Comparison of ENCODE assay signal across 9 mouse cellular contexts in genomic region chr3:51417135-51417458, GRCm38 (mm10). TPM values are rescaled to one million over a fixed set of nuclear protein-coding genes. Genes with fewer than 3 reads are reported as not detected.
A peak's percentile ranks its signal among the peaks of the same experiment; 100 is the strongest.
DNase-seq lines count a peak whose midpoint lies in the region; ATAC-seq and TF ChIP-seq lines count a peak whose summit lies in the region.
"Had no signal": no experiment of that assay in that cellular context is flagged by ENCODE, and none has a peak within 500 bp of the region (broad histone marks: within the 10 kb centered on the region; RNA-seq: fewer than 3 reads in every experiment).

No protein-coding gene starts in this region.

- DNase-seq in kidney, postnatal 10 days, result no peak
- no peak for DNase-seq in embryonic facial prominence, embryonic 11.5 days (ENCODE audit: low spot score)
- no peak for DNase-seq in embryo, embryonic 9.5 days (ENCODE audit: extremely low spot score)
- no peak for DNase-seq in embryo, embryonic 11 days
- no peak for DNase-seq in embryo, embryonic 10.5 days (ENCODE audit: low spot score)
- DNase-seq: spleen, adult 18-20 months had no signal

- H3K27me3 ChIP-seq in kidney, embryonic 16.5 days (ENCODE audit: insufficient read depth, low read length), result no peaks in the 10 kb centered on the region
- no peaks in the 10 kb centered on the region for H3K27me3 ChIP-seq in embryonic facial prominence, embryonic 11.5 days (ENCODE audit: control insufficient read depth, insufficient read depth, low read length)
- H3K27me3 ChIP-seq in myocyte (ENCODE audit: control insufficient read depth, insufficient read depth, insufficient read length), result no peaks in the 10 kb centered on the region

- 10% methylated on average over 8 of the region's 8 CpGs for WGBS in kidney, embryonic 16.5 days
- WGBS in embryonic facial prominence, embryonic 11.5 days, result 10% methylated on average over 8 of the region's 8 CpGs

- H3K79me2 ChIP-seq in myocyte (ENCODE audit: control insufficient read depth, insufficient read depth), result peaks cover 55% of the 10 kb centered on the region

- H3K9ac ChIP-seq in kidney, embryonic 16.5 days (replicated peaks; ENCODE audit: low read length), result peak overlapping the region; percentile 97
- peak overlapping the region; percentile 99 for H3K9ac ChIP-seq in embryonic facial prominence, embryonic 11.5 days (replicated peaks; ENCODE audit: low read length)

- H3K27ac ChIP-seq in kidney, embryonic 16.5 days (ENCODE audit: low read length), result peak overlapping the region; percentile 94
- H3K27ac ChIP-seq in embryonic facial prominence, embryonic 11.5 days (replicated peaks; ENCODE audit: low read depth, low read length), result 0 out of 2 replicates have a peak overlapping the region, but pooled peaks have one; percentile 86

- peak overlapping the region; percentile 82 for H3K4me2 ChIP-seq in kidney, embryonic 16.5 days (replicated peaks; ENCODE audit: low read depth, low read length)
- H3K4me2 ChIP-seq in embryonic facial prominence, embryonic 11.5 days (ENCODE audit: low read depth, low read length), result peak overlapping the region; percentile 64
- peak overlapping the region; percentile 67 for H3K4me2 ChIP-seq in myocyte (ENCODE audit: low read depth)

- peaks cover 35% of the 10 kb centered on the region for H3K4me1 ChIP-seq in kidney, embryonic 16.5 days (ENCODE audit: insufficient read depth, low read length)
- no peaks in the 10 kb centered on the region for H3K4me1 ChIP-seq in embryonic facial prominence, embryonic 11.5 days (ENCODE audit: control insufficient read depth, insufficient read depth, low read length)

- no peak for TF ChIP-seq POLR2A in myocyte (IDR thresholded peaks at IDR 0.05; ENCODE audit: insufficient read length, low read depth)

- no peaks in the 10 kb centered on the region for H3K9me3 ChIP-seq in kidney, embryonic 16.5 days (ENCODE audit: low read length)
- H3K9me3 ChIP-seq in embryonic facial prominence, embryonic 11.5 days (replicated peaks; ENCODE audit: control insufficient read depth, low read length), result no peaks in the 10 kb centered on the region

- peak overlapping the region; percentile 89 for H3ac ChIP-seq in myocyte (ENCODE audit: control insufficient read depth, insufficient read length)

- no peak for ATAC-seq in kidney, embryonic 16.5 days (ENCODE audit: low FRiP score, low TSS enrichment)
- no peak for ATAC-seq in embryonic facial prominence, embryonic 11.5 days (replicated peaks; ENCODE audit: insufficient number of reproducible peaks, low FRiP score, low TSS enrichment, low read depth)
- peak; percentile 5 for ATAC-seq in inflammation-experienced regulatory T-cells, adult 6 months

- H3K36me3 ChIP-seq in kidney, embryonic 16.5 days (ENCODE audit: insufficient read depth, low read length), result no peaks in the 10 kb centered on the region
- H3K36me3 ChIP-seq in embryonic facial prominence, embryonic 11.5 days (replicated peaks; ENCODE audit: control insufficient read depth, insufficient read depth, low read depth, low read length), result no peaks in the 10 kb centered on the region
- H3K36me3 ChIP-seq in myocyte (ENCODE audit: control insufficient read depth, insufficient read depth), result no peaks in the 10 kb centered on the region

- peak overlapping the region; percentile 98 for H3K4me3 ChIP-seq in kidney, embryonic 16.5 days (ENCODE audit: low read length)
- H3K4me3 ChIP-seq in embryonic facial prominence, embryonic 11.5 days (ENCODE audit: low read depth, low read length), result peak overlapping the region; percentile 100
- peak overlapping the region; percentile 79 for H3K4me3 ChIP-seq in myocyte

TF ChIP-seq in myocyte, 11 proteins besides CTCF, POLR2A, EP300 and RAD21:
- TF ChIP-seq E2F4 (IDR thresholded peaks at IDR 0.05; ENCODE audit: insufficient read depth), result no peak
- TF ChIP-seq POLR2AphosphoS2 (IDR thresholded peaks at IDR 0.05; ENCODE audit: insufficient read length, low read depth), result no peak
- no peak for TF ChIP-seq MYOD1 (IDR thresholded peaks at IDR 0.05; ENCODE audit: control insufficient read depth in 1 of 3, insufficient read length in 2 of 3, low read depth in 2 of 3)
- TF ChIP-seq TCF12 (IDR thresholded peaks at IDR 0.05; ENCODE audit: insufficient read depth, poor library complexity, severe bottlenecking), result no peak
- TF ChIP-seq SRF (IDR thresholded peaks at IDR 0.05; ENCODE audit: control insufficient read depth, insufficient read length, low read depth), result no peak
- TF ChIP-seq TCF3 (IDR thresholded peaks at IDR 0.05; ENCODE audit: insufficient read length, low read depth), result no peak
- TF ChIP-seq MYOG (IDR thresholded peaks at IDR 0.05; ENCODE audit: control insufficient read depth in 1 of 3, insufficient read depth in 1 of 3, insufficient read length in 2 of 3, low read depth in 2 of 3), result no peak
- TF ChIP-seq CEBPB (IDR thresholded peaks at IDR 0.05; ENCODE audit: insufficient read depth, poor library complexity, severe bottlenecking), result no peak
- no peak for TF ChIP-seq MAX (IDR thresholded peaks at IDR 0.05; ENCODE audit: low read depth)
- no peak for TF ChIP-seq USF1 (IDR thresholded peaks at IDR 0.05; ENCODE audit: low read depth)
- TF ChIP-seq REST (IDR thresholded peaks at IDR 0.05; ENCODE audit: insufficient read depth, insufficient read length), result no peak

RNA-seq across cellular contexts. Expression of gene Naa15, which starts 2.1 kb away (rescaled TPM):
- 37.7 and 40.9 TPM in 2 replicates for polyA plus RNA-seq in kidney, embryonic 16.5 days (2015; fragmentation: Nextera tagmentation; extraction: Ambion mirVana)
- 49.1 and 54.9 TPM in 2 replicates for polyA plus RNA-seq in embryonic facial prominence, embryonic 11.5 days (2014; fragmentation: Nextera tagmentation; extraction: Ambion mirVana)
- 10 to 100 TPM; 24.0 to 37.7 (median 30.3) TPM for polyA plus RNA-seq in inflammation-experienced regulatory T-cells, adult 6 months (2017; shearing (Covaris generic))
- polyA plus RNA-seq in myocyte (2012; fragmentation: generic; extraction: Trizol), result 8.4 TPM

RNA-seq across cellular contexts. Expression of gene Ndufc1, which starts 8.3 kb away (rescaled TPM):
- 672 and 707 TPM in 2 replicates for polyA plus RNA-seq in kidney, embryonic 16.5 days (2015; fragmentation: Nextera tagmentation; extraction: Ambion mirVana)
- 722 TPM in 2 replicates for polyA plus RNA-seq in embryonic facial prominence, embryonic 11.5 days (2014; fragmentation: Nextera tagmentation; extraction: Ambion mirVana)
- 100 to 1,000 TPM; 222 to 324 (median 265) TPM for polyA plus RNA-seq in inflammation-experienced regulatory T-cells, adult 6 months (2017; shearing (Covaris generic))
- 584 TPM for polyA plus RNA-seq in myocyte (2012; fragmentation: generic; extraction: Trizol)

RNA-seq across cellular contexts. Expression of gene Mgarp, which starts 20.6 kb away (rescaled TPM):
- polyA plus RNA-seq in kidney, embryonic 16.5 days (2015; fragmentation: Nextera tagmentation; extraction: Ambion mirVana), result 7.3 and 10.5 TPM in 2 replicates
- polyA plus RNA-seq in embryonic facial prominence, embryonic 11.5 days (2014; fragmentation: Nextera tagmentation; extraction: Ambion mirVana), result 9.1 and 16.1 TPM in 2 replicates
- 1 to 10 TPM in 1 of 3 experiments, under 1 TPM in 1, not detected in 1; 0.78 to 1.2 TPM for polyA plus RNA-seq in inflammation-experienced regulatory T-cells, adult 6 months (2017; shearing (Covaris generic))
- polyA plus RNA-seq in myocyte (2012; fragmentation: generic; extraction: Trizol), result 0.88 TPM
